Mouse (Mus musculus) granulocyte monocyte progenitor cell, adult 5-6 weeks (primary cell): ENCODE data around the gene Bcl7c. TPM values are rescaled to one million over a fixed set of nuclear protein-coding genes. Genes with fewer than 3 reads are reported as not detected.
"Not testable (repeated sequence)": the region's sequence is repeated elsewhere in the genome, so short reads cannot be mapped to it uniquely, and the experiment has no call there.

ENCODE experiments used
- ATAC-seq: replicated peaks from 2 replicates; pipeline ENCODE4 v1.8.0; 2016; ENCODE audit warnings: mild to moderate bottlenecking, moderate TSS enrichment, inconsistent platforms; ENCODE audit not compliant: poor library complexity, severe bottlenecking
- total RNA-seq, 2 experiments: library from RNA; stranded (forward) in 1 of 2; stranded (reverse) in 1 of 2; fragments of 200-712, 200-1000 nt in 1 of 2; fragments of >200 nt in 1 of 2; fragmentation: Nextera tagmentation in 1 of 2; gene quantifications; 2 replicates each; pipeline ENCODE4 v1.2.3; 2014 to 2017

Bcl7c gene
- total RNA-seq, 2 experiments from 2014 or later = 50.9 to 57.5 TPM

DNA sequence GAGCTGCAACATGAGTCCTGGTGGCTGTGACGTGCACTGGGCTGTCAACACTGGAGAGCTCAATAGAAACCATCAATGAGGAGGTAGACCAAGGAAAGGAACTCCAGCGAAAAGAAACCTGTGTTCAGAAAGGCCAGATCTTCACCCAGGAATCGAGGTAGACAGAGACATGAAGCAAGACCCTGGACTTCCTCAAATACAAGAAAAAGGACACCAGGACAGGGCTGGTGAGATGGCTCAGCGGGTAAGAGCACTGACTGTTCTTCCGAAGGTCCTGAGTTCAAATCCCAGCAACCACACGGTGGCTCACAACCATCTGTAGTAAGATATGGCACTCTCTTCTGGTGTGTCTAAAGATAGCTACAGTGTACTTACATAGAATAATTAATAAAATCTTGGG, 9.6 kb upstream of the Bcl7c start:
- ATAC-seq = peak; percentile 36; the same call in 1 of the 2 replicates

DNA sequence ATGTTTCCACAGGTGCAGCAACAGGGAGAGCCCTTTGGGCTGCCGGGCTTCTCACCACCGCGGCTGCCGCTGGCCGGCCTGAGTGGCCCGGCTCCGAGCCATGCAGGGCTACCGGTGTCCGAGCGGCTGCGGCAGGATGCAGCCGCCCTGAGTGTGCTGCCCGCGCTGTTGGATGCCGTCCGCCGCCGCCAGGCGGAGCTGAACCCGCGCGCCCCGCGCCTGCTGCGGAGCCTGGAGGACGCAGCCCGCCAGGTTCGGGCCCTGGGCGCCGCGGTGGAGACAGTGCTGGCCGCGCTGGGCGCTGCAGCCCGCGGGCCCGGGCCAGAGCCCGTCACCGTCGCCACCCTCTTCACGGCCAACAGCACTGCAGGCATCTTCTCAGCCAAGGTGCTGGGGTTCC, 8.3 kb upstream of the Bcl7c start:
- peak; percentile 74 for ATAC-seq

DNA sequence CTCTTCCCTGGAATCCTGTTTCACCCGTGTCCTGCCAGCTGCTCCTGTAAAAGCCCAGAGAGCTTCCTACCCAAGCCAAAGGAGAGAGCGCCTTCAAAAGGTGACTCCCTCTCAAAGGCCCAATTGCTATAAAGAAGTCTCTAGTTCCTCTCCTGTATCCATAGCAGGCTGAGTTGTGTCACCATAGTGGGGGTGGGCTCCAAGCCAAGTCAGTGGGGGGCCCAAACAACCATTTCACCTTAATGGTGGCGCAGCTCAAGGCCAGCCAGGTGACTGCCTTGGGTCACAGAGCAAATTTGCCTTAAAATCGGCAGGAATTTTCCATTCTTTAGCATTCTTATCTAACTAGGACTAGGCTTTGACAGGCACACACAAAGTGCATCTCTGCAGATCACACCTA, 6.1 kb upstream of the Bcl7c start:
- no peak for ATAC-seq

DNA sequence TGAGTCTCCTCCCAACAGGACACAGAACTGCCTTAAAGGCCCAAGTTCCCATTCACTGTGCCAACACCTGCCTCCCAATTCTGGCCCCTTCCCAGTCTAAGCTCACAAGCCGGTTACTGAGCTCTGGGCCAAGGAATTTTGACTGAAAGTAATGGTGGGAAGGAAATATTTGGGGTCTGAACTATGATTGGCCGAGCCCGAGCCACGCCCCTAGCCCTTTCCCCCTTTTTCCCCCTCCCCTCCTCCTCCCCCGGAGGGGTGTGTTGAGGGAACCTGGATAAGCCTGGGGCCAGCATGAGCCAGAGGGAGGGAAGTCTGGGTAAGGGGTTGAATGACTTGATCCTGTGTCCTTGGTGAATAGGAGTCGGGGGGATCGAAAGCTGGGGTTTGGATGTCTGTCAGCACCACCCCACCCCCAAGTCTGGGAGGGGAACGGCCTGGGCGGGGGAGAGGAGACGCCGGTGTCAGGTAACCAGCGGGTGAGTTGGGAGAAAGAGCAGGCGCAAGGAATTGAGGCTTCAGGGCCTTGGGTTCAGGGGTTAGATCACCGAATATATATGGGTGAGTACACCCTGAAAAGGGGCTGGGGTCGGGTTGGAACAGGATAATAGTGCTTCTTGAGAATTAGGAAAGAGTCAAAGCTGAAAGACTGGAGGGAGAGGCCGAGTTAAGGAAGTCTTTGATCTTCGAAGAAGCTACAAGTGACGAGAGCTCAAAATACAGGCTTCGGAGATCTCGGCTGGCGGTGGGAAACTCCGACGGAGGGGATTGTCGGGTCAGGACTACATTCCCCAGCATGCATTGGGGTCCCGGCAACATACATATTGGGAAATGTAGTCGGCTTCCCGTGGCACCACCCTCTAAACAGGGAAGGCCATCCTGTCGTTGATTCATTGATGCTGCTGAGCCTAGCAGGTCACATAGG, 4.0 kb upstream of the Bcl7c start, which contains the start of gene Ctf1:
Gene Ctf1 (plus strand): TSS at position 276 of the 925 bp plus-strand sequence.
- peak; percentile 49 for ATAC-seq

DNA sequence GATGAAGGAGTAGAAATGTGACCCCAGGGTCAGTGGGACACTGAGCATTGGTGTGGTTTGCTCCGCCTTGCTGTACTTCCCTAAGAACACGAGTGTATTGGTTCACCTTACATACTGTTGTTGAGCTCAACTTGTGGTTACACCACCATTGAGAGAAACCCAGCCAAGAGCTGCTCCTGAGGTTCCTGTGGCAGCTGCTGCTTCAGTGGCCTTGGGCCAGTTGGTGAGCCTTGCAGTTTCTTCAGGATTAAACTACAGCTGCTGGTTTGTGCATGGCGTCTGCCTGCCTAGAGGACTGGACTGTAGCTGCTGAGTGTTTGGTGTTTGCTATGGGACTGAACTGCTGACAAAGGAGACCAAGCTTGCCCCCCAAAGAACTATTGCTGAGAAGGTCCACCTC, 2.7 kb upstream of the Bcl7c start:
- peak; percentile 10; the same call in 1 of the 2 replicates for ATAC-seq

DNA sequence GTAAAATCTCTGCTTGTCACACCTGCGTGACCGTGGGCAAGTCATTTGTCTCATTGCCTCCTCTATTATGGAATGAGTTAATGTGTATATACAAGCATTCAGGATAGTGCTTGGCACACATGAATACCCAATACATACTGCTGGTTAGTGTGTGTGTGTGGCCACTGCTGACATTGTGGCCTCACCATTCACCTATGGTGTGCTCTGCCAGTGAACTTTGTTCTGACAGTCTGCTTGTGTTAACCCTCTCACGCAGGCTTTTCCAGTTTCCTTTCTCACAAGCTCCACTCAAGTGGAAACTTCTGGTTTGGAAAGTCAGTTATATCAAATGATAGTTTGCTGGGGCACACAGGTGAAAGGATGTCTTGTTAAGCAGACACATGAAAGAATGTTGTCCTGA, 2.3 kb upstream of the Bcl7c start:
- ATAC-seq = no peak

DNA sequence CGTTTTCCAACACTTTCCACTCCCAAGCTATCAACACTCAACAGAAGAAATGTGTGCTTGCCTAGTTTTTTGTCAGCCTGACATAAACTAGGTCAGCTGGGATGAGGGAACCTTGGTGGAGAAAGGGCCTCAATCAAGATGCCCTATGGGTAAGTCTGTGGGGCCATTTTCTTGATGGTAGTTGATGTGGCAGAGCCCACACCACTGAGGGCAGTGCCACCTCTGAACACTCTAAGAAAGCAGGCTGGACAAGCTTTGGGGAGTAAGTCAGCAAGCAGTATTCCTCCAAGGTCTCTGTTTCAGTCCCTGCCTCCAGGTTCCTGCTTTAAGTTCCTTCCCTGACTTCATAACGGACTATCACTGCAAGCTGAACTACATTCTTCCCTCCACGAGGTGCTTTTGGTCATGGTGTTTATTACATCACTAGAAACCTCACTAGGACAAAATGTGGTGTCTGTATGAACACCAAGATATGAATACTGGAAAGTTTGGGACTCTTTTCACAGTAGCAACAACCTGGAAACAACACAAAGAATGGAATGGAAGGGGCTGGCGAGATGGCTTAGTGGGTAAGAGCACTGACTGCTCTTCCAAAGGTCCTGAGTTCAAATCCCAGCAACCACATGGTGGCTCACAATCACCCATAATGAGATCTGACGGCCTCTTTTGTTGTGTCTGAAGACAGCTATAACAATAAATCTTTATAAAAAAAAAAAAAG, 687 bp upstream of the Bcl7c start:
- no peak for ATAC-seq

DNA sequence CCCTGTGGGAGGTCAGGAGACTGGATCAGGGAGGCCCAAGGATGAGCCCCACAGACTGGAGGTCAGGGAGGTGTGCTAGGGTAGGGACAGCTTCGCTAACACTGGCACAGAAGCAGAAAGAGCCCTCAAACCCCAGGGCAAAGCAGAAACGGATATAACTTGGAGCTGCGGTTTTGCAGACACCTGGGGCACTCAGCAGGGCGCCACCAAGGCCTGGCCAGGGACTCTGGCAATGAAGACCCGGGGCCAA, 851 bp downstream of the Bcl7c start:
- ATAC-seq = no peak

DNA sequence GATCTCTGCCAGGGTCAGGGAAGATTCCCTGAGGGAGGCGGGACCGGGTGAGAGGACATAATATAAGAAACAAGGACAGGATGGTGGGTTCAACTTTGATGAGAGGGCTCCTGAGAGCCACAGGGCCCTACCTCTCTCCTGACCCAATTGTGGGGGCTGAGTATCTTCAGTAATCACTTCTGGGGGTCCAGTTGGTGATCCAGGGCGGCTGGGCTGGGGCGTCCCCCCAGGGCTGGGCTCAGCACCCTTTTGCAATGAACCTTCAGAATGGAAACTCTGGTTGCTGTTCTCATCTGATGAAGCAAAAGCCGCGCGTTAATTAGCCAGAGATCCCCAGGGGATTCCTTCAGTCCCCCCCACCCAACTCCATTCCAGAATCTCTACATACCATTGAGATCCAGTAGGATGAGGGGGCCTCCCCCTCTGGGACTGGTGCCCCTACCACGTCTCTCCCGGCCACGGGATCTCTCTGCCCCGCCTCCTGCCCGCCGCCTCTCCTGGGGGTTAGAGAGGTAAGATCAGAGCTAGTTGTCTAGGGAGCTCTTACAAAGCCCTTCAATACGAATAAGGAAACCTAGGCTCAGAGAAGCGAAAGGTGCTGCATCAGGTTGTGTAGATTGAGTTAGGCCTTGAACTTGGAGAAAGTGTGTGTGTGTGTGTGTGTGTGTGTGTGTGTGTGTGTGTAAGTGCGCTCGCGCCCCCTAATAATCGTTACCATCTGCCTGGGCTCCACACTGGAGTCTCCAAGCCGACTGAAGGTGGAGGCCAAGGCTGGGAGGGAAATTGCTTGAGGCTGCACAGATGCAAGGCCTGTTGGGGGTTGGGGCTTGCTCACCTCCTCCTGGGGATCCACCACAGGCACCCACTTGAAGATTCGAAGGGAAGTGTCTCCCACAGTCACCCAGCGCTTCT, 1.4 kb downstream of the Bcl7c start:
- ATAC-seq = no peak

DNA sequence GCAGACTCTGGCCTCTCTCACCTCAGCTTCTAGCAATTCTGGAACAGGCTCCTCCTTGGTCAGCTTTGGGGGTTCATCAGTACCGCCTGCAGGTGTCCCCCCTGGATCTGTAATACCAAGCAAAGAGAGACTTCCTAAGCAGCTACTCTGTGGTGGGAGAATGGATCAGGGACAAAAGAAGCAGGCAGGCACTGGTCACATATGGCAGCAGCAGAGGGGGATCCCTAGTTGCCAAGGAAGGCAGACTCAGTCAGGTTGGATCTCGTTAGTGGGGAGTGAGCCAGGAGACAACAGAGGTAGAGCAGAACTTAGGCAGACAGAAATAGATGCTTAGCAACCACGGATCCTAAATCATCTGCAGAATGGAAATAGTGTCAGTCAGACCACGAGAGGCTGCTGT, 3.0 kb downstream of the Bcl7c start:
- ATAC-seq = no peak

DNA sequence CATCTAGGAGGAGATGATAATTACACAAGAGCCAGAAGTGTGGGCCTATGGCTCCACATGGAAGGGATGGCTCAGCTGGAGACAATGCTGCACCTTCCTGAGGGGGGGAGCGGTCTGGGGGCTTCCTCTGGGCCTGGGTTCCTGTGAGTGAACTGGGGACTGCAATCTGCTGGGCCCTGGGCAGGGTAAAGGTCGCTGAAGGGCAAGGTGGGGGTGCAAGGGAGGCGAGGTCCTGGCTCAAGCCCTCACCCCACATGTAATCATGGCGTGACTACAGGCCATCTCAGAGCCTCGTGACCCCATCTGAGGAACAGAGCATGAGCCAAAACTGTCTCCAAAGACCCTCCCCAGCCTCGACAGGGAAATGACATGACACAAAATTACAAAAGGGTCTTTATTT, 4.1 kb downstream of the Bcl7c start:
- no peak for ATAC-seq

DNA sequence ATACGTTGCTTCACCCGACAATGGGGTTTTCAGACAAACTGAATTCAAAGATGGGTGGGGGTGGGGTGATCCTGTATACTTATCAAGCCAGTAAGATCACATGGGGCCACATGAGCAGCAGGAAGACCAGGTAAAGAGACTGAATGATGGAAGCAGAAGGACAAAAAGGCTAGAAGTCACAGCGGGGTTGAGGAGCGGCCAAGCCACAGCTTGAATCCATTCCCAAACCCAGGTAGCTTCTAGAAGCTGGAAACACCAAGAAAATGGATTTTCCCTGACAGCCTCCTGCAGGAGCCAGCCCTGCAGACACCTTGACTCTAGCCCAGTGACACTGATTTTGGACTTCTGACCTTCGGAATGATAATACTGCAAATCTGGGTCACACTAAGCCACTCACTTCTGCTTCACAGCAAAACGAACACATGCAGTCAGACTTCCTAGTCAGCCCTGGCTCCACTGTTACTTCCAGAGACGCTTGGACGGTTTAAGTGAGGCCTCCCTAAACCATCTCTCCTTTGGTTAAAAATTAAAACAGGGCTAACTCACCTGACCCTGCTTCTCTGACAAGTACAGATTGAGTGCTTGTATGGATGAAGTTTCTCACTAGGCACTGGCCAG, 5.1 kb downstream of the Bcl7c start:
- no peak for ATAC-seq

DNA sequence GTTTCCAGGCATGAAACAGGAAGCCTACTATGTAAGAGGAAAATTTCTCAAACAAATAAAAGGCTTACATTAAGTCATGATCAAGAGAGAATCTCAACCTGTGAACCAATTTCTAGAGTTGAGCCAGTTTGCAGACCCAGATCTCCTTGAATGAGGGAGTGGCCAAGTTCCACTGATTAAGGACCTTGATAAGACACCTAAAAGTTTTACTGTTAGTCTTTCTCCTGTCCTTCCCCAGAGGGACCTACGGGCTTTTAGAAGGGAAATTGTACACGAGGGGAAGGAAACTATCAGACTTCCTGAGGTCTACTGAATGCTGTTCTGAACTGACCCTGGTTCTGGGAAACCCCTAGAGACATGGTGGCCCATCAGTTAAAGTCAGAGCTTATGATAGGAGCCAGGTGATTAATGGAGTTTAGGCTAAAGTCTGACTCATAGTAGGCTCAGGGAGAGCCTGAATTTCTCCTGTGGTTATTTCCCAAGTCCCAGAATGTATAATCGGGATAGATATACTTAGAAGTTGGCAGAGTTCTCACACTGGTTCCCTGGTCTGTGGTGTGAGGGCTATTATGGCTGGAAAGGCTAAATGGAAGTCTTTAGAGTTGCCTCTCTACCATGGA, 7.9 kb downstream of the Bcl7c start:
- no peak for ATAC-seq

DNA sequence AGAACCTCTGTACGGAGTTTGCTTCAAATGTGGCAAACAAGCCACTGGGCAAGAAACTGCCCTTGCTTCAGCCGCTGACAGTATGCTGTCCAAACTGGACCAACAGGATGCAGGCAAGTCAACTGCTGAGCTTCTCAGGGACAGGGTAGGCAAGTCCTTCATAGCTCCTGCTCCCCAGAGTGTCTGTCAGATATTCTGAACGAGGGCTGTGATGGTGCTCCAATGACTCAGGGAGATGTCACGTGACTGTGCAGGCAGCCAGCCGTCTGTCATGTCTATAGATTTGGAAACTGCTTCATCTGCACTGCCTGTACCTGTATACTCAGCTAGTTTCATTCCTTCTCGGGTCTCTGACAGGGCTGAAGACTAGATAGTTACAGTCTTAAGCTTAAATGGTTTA, 9.7 kb downstream of the Bcl7c start:
- ATAC-seq = no peak

DNA sequence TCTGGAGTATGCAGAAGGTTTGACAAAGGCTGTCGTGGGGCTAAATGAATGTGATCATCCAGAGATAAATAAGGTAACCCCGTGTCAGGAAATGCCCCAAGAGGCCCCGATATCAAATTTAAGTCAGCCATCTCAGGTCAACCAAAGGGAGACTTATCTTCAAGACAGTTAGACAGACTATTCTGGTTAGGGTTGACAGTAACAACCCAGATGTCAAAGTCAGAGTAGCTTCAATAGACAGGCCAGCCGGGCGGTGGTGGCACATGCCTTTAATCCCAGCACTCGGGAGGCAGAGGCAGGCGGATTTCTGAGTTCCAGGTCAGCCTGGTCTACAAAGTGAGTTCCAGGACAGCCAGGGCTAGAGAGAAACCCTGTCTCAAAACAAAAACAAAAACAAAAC, 15.0 kb downstream of the Bcl7c start:
- not testable (repeated sequence) for ATAC-seq

DNA sequence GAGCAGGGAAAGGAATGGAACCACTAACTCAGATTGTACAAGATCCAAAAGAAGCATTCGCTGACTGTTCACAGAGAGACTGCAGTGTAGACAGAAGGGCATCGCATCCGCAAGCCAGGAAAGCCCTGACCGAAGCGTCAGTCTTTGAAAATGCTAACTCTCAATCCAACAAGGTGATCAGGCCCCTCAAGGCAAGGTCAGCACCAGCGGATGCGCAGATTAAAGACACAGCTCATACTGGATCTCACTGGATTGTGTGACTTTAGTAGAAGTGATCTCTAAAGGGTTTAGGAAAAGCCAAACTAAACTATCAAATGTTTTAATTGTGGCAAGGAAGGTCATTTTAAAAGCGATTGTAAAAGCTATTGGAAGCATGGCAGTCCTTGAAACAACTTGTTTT, 15.4 kb downstream of the Bcl7c start:
- ATAC-seq = no peak

DNA sequence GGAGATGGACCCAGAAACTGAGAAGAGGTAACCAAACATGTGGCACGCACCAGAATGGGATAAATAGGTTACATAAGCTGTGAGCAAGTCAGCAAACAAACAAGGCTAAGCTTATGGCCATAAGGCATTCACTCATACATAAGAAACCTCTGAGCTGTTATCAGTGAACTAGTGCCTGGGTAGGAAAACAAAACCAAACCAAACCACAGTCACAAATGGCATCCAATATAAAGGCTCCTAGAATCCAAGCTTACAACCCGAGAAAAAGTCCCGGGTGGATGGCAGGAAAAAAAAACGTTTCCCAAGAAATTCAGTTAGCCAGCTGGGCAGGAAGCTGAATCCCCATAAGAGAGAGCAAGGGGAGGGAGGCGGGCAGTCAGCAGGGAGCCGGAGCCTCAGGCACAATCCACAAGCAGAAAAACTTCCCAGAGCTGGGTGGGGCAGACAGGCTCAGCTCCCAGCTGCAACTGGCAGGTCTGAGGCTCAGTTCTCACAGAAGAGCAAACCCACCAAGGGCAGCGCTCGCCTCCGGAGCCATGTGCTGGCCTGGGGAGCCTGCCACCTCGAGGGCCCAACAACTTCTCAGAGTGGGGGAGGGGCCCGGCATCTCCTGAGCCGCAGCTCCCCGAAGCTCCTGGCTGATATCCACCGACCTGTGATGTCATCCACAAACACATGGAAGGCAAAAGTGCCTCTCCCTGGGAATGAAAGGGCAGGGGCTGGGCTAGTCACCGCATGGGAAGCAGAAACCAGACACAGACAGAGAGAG, 17.3 kb downstream of the Bcl7c start:
- ATAC-seq = no peak

DNA sequence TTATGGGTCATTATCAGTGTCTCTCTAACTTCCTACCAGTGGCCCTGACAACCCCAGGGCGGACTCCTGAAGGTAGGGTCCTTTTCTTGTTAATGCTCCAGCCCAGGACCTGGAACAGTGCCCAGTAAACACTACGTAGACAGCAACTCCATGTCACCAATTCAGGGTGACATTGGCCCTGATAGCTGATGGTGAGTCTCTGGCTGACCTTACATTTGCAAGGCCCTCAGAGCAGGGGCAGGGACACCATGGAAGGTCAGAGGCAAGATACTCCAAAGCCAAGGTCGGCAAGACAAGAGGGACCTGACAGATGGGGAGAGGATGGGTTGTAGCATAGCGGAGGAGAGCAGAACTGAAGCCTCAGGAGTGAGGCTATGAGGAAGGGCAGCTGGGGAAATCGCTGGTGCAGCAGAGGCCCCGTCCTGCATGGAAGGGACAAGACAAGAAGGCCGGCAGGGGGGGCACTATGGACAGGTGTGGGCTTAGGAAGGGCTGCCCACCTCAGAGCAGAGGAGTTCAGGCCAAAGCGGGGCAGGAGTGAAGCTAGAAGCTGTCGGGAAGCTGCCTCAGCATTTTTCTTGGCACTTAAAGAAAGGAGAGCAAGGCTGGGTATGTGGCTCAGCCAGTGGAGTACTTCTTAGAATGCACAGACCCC, 19.0 kb downstream of the Bcl7c start:
- ATAC-seq = no peak

DNA sequence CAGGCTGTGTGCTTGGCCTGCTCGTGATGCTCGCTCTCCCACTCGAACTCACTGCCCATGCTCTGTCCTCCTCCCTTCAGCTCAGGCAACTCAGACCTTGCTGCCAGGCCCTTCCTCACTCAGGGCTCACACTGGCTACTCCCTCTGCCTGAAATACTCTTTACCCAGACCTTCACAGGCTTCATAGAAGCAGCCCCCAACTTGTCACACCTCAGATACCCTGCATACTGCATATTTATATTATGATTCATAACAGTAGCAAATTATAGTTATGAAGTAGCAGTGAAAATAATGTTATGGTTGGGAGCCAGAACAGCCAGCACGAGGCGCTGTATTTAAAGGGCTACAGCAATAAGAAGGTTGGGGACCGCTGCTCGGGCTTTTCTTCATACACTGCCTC, 19.8 kb downstream of the Bcl7c start:
- no peak for ATAC-seq
